Mouse (Mus musculus) kidney, postnatal 0 days (tissue): Measurements from ENCODE around the gene Pkn3. TPM values are rescaled to one million over a fixed set of nuclear protein-coding genes. Genes with fewer than 3 reads are reported as not detected.
A peak's percentile ranks its signal among the peaks of the same experiment; 100 is the strongest.

ENCODE experiments used
- ATAC-seq: fragments of 200-750 bp; cut with Nextera tagmentation; replicated peaks from 2 replicates; pipeline ENCODE4 v1.8.0; 2017; ENCODE audit warnings: low read depth, moderate number of reproducible peaks, moderate TSS enrichment, moderate library complexity; ENCODE audit not compliant: low FRiP score
- DNase-seq: peaks from one replicate; pipeline ENCODE4 v3.0.0-alpha.2; 2016; ENCODE audit warnings: low spot score
- H3K27ac ChIP-seq: fragments of 300-500 bp; sonication (generic); 2 replicates; pipeline ENCODE4 v1.5.1; 2014; ENCODE audit warnings: mild to moderate bottlenecking
- H3K27me3 ChIP-seq: fragments of 300-500 bp; sonication (generic); 2 replicates; pipeline ENCODE4 v1.6.1; 2014; ENCODE audit warnings: low read length, mixed read lengths; ENCODE audit not compliant: insufficient read depth
- H3K36me3 ChIP-seq: fragments of 300-500 bp; sonication (generic); 2 replicates; pipeline ENCODE4 v1.6.1; 2014; ENCODE audit warnings: low read length, mixed read lengths; ENCODE audit not compliant: insufficient read depth
- H3K4me1 ChIP-seq: fragments of 300-500 bp; sonication (generic); replicated peaks from 2 replicates; pipeline ENCODE4 v1.6.1; 2014; ENCODE audit warnings: antibody characterized with exemption, low read length, mixed read lengths; ENCODE audit not compliant: insufficient read depth
- H3K4me2 ChIP-seq: fragments of 300-500 bp; sonication (generic); 2 replicates; pipeline ENCODE4 v1.6.1; 2014; ENCODE audit warnings: mild to moderate bottlenecking, low read length, moderate library complexity, mixed read lengths
- H3K4me3 ChIP-seq: fragments of 300-500 bp; sonication (generic); replicated peaks from 2 replicates; pipeline ENCODE4 v1.5.1; 2014; ENCODE audit warnings: low read depth, low read length
- H3K9ac ChIP-seq: fragments of 300-500 bp; sonication (generic); 2 replicates; pipeline ENCODE4 v1.6.1; 2014; ENCODE audit warnings: low read depth, low read length
- H3K9me3 ChIP-seq: fragments of 300-500 bp; sonication (generic); replicated peaks from 2 replicates; pipeline ENCODE4 v1.6.1; 2016; ENCODE audit warnings: low read length, inconsistent platforms, mixed read lengths
- CTCF ChIP-seq: IDR thresholded peaks from 2 replicates; pipeline ENCODE4 v1.5.1; 2016; ENCODE audit warnings: antibody characterized with exemption, low read depth, mild to moderate bottlenecking, moderate library complexity
- WGBS: fragments of 180-500 bp; shearing (Covaris S2); extraction: QIAGEN DNeasy Blood & Tissue Kit; methylation state at CpG from one replicate; pipeline ENCODE4 v1.1.7; 2014; 5-methylcytosine and 5-hydroxymethylcytosine counted together
- polyA plus RNA-seq: library from polyadenylated mRNA; unstranded; fragments of >200 nt; fragmentation: Nextera tagmentation; extraction: Ambion mirVana; gene quantifications from 2 replicates; pipeline ENCODE4 v1.2.1, GENCODE M21; 2015

Gene Pkn3
- polyA plus RNA-seq, 1 experiment from 2014 or later = 6.4 TPM

GRCm38 (mm10) chr2:30042445-30042844 lies 35.0 kb upstream of the Pkn3 start:
- WGBS = 3% methylated on average over 4 of the region's 4 CpGs

DNA sequence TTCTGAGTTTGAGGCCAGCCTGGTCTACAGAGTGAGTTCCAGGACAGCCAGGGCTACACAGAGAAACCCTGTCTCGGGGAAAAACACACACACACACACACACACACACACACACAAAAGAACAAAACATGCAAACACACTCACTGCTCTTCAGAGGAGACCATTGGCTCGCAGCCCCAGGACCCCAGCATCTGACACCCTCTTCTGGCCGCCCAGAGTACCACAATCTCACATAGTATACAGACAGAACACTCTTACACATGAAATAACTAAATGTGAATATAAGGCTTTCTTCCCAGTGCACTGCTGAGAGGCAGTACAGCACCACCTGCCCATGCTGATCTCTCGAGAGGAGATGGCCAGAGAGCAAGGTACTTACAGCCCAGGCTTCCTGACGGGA lies 32.9 kb upstream of the Pkn3 start:
- Histone ChIP-seq H3K4me2 (no peak overlapping the region), H3K27ac (no peak overlapping the region), H3K27me3 (no peaks in the 10 kb centered on the region), H3K9me3 (no peaks in the 10 kb centered on the region), H3K4me3 (no peak overlapping the region), H3K9ac (no peak overlapping the region), H3K4me1 (no peaks in the 10 kb centered on the region), H3K36me3 (0 out of 2 replicates have a peak, but pooled peaks cover 4% of the 10 kb centered on the region)
- no peak for DNase-seq
- whole genome bisulfite sequencing = 92% methylated on average over 5 of the region's 5 CpGs
- TF ChIP-seq CTCF = no peak
- ATAC-seq = no peak

More at GRCm38 (mm10) chr2:30042445-30042844, 35.0 kb upstream of the Pkn3 start:
- Histone ChIP-seq H3K4me2 (no peak overlapping the region), H3K4me3 (no peak overlapping the region), H3K9ac (no peak overlapping the region), H3K27me3 (no peaks in the 10 kb centered on the region), H3K36me3 (0 out of 2 replicates have a peak, but pooled peaks cover 4% of the 10 kb centered on the region), H3K9me3 (no peaks in the 10 kb centered on the region), H3K27ac (no peak overlapping the region), H3K4me1 (no peaks in the 10 kb centered on the region)
- DNase-seq = peak; percentile 88
- ATAC-seq = peak; percentile 62
- peak; percentile 83 for TF ChIP-seq CTCF

DNA sequence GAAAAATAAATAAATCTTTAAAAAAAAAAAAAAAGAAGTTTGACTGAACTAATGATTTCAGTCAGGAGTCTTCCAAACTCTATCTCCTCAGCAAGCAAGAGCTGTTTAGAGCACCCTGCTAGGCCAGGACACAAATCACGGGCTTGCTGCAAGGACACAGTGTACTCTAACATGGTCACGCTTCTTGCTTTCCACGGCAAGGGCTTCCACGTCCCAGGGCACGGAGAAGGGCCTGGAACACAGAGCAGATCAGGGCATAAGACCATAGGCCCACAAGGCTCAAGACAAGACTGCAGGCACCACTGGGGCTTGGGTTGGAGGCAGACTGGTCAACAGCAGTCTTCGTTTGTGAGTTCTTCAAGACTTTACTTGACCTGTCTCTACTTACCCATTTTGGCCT lies 30.4 kb upstream of the Pkn3 start:
- DNase-seq = no peak

DNA sequence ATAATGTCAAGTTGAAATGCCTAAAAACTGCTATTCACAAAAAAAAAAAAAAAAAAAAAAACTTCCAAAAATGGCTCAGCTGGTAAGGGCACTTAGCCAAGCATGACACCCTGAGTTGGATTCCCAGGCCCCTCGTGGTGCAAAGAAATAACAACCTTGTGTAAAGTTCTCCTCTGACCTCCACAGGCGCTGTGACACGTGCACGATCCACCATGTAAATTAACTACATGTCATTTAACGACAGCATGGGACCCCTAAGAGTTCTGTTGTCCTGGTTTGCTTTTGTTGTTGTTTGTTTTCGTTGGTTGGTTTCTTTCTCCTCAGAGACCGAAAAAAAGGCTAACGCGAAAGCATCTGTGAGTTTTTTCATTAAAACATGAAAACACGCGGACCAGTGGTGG lies 29.4 kb upstream of the Pkn3 start:
- DNase-seq (peak; percentile 31), ATAC-seq (peak; percentile 48; the same call in 1 of the 2 replicates)
- H3K27me3 ChIP-seq = no peaks in the 10 kb centered on the region
- H3K27ac ChIP-seq = peak overlapping the region; percentile 86
- H3K9ac ChIP-seq = peak overlapping the region; percentile 63
- WGBS = 37% methylated on average over 11 of the region's 11 CpGs
- no peak for TF ChIP-seq CTCF
- no peaks in the 10 kb centered on the region for H3K36me3 ChIP-seq
- peak overlapping the region; percentile 53 for H3K4me3 ChIP-seq
- no peaks in the 10 kb centered on the region for H3K4me1 ChIP-seq
- H3K4me2 ChIP-seq = peak overlapping the region; percentile 71
- no peaks in the 10 kb centered on the region for H3K9me3 ChIP-seq

More for the DNA sequence above, 30.4 kb upstream of the Pkn3 start:
- no peaks in the 10 kb centered on the region for H3K27me3 ChIP-seq
- H3K9me3 ChIP-seq = no peaks in the 10 kb centered on the region
- no peak overlapping the region for H3K9ac ChIP-seq
- TF ChIP-seq CTCF = no peak
- ATAC-seq = no peak
- H3K4me1 ChIP-seq = no peaks in the 10 kb centered on the region
- H3K4me2 ChIP-seq = no peak overlapping the region
- 92% methylated on average over 6 of the region's 6 CpGs for WGBS
- no peak overlapping the region for H3K4me3 ChIP-seq
- H3K36me3 ChIP-seq = no peaks in the 10 kb centered on the region
- no peak overlapping the region for H3K27ac ChIP-seq

GRCm38 (mm10) chr2:30048699-30049388 lies 28.6 kb upstream of the Pkn3 start, which contains the start of gene Wdr34:
TSS of gene Wdr34 (minus strand) at chr2:30048881.
- Histone ChIP-seq H3K4me2 (peak within 1 kb of the TSS; percentile 71), H3K9me3 (no peaks in the 10 kb centered on the region), H3K4me3 (peak within 1 kb of the TSS; percentile 53), H3K27ac (peak within 1 kb of the TSS; percentile 86), H3K36me3 (no peaks in the 10 kb centered on the region), H3K4me1 (no peaks in the 10 kb centered on the region), H3K9ac (peak within 1 kb of the TSS; percentile 63), H3K27me3 (no peaks in the 10 kb centered on the region)
- TF ChIP-seq CTCF = no peak
- ATAC-seq (peak; percentile 92), DNase-seq (peak; percentile 97)
- WGBS = under 1% methylated on average over 54 of the region's 54 CpGs

GRCm38 (mm10) chr2:30049831-30050230 lies 27.7 kb upstream of the Pkn3 start:
- Histone ChIP-seq H3K4me2 (no peak overlapping the region), H3K4me3 (no peak overlapping the region), H3K27me3 (no peaks in the 10 kb centered on the region), H3K36me3 (no peaks in the 10 kb centered on the region), H3K4me1 (no peaks in the 10 kb centered on the region), H3K27ac (no peak overlapping the region), H3K9ac (no peak overlapping the region), H3K9me3 (no peaks in the 10 kb centered on the region)
- no peak for TF ChIP-seq CTCF
- no peak for DNase-seq
- WGBS = 88% methylated on average over 3 of the region's 3 CpGs
- no peak for ATAC-seq
